Mouse (Mus musculus) intestine, embryonic 14.5 days (tissue): ENCODE results near the gene C330021F23Rik. TPM values are rescaled to one million over a fixed set of nuclear protein-coding genes. Genes with fewer than 3 reads are reported as not detected.

Experiments
- ATAC-seq: fragments of 200-750 bp; cut with Nextera tagmentation; replicated peaks from 2 replicates; pipeline ENCODE4 v1.8.0; 2017; ENCODE audit warnings: low read depth, moderate number of reproducible peaks, moderate TSS enrichment, moderate library complexity; ENCODE audit not compliant: low FRiP score, low TSS enrichment
- DNase-seq: peaks from one replicate; pipeline ENCODE4 v3.0.0-alpha.2; 2018; ENCODE audit warnings: low spot score
- H3K27ac ChIP-seq: fragments of 300-500 bp; sonication (generic); 2 replicates; pipeline ENCODE4 v1.5.1; 2014; ENCODE audit warnings: low read depth, mild to moderate bottlenecking, control low read depth
- H3K27me3 ChIP-seq: fragments of 300-500 bp; sonication (generic); replicated peaks from 2 replicates; pipeline ENCODE4 v1.6.1; 2014; ENCODE audit warnings: low read length, control low read depth; ENCODE audit not compliant: control insufficient read depth, insufficient read depth
- H3K36me3 ChIP-seq: fragments of 300-500 bp; sonication (generic); 2 replicates; pipeline ENCODE4 v1.6.1; 2014; ENCODE audit warnings: low read length, control low read depth; ENCODE audit not compliant: control insufficient read depth, insufficient read depth
- H3K4me1 ChIP-seq: fragments of 300-500 bp; sonication (generic); replicated peaks from 2 replicates; pipeline ENCODE4 v1.6.1; 2014; ENCODE audit warnings: low read length, control low read depth, mixed read lengths; ENCODE audit not compliant: control insufficient read depth, insufficient read depth
- H3K4me2 ChIP-seq: fragments of 300-500 bp; sonication (generic); 2 replicates; pipeline ENCODE4 v1.6.1; 2014; ENCODE audit warnings: low read length
- H3K4me3 ChIP-seq: fragments of 300-500 bp; sonication (generic); 2 replicates; pipeline ENCODE4 v1.5.1; 2014; ENCODE audit warnings: low read depth, low read length, control low read depth, mixed read lengths
- H3K9ac ChIP-seq: fragments of 300-500 bp; sonication (generic); 2 replicates; pipeline ENCODE4 v1.6.1; 2014; ENCODE audit warnings: mild to moderate bottlenecking, low read length
- H3K9me3 ChIP-seq: fragments of 300-500 bp; sonication (generic); 2 replicates; pipeline ENCODE4 v1.6.1; 2016; ENCODE audit warnings: low read length, control low read depth; ENCODE audit not compliant: control insufficient read depth
- WGBS: fragments of 180-500 bp; shearing (Covaris S2); extraction: QIAGEN DNeasy Blood & Tissue Kit; methylation state at CpG from one replicate; pipeline ENCODE4 v1.1.7; 2014; 5-methylcytosine and 5-hydroxymethylcytosine counted together
- polyA plus RNA-seq: library from polyadenylated mRNA; unstranded; fragments of >200 nt; fragmentation: Nextera tagmentation; extraction: Ambion mirVana; gene quantifications from 2 replicates; pipeline ENCODE4 v1.2.1, GENCODE M21; 2014

C330021F23Rik gene
- polyA plus RNA-seq, result 3.8 and 4.5 TPM in 2 replicates

DNA sequence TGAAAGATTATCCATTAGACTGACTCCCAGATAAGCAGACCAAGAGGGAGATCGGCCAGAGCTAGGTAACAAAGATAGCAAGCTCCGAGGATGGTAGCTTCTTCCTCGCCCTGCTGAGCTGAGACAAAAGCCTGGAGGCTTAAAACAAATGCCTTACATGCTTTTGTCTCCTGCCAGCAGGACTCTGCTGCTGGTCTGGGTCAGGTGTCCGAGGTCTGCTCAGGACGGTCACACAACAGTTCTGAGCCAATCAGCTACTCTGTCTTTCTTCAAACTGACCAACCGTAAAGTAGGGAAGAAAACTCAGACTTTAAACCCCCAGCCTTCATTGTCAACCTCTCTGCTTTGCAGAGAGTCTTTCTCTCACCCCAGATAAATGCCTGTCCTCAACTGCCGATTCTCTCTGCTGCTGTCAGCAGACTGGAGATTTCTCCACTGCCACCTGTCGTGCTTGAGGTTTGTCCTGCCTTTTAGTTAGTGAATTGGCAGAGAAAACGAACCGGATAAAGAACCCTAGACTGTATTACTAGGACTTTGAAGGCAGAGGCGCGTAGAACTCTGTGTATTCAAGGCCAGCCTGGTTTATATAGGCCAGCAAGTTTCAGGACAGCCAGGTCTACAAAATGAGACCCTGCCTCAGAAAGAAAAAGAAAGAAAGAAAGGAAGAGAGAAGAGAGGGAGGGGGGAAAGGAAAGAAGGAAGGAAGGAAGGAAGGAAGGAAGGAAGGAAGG lies at the start of gene C330021F23Rik:
C330021F23Rik (plus strand) TSS at position 350 of the 731 bp plus-strand sequence.
- ATAC-seq (peak; percentile 61), DNase-seq (peak; percentile 63)
- no peaks in the 10 kb centered on the region for H3K9me3 ChIP-seq
- H3K27me3 ChIP-seq, result no peaks in the 10 kb centered on the region
- 0 out of 2 replicates have a peak within 1 kb of the TSS, but pooled peaks have one; percentile 2 for H3K27ac ChIP-seq
- 4% methylated on average over 12 of the region's 12 CpGs for WGBS
- peak within 1 kb of the TSS; percentile 14 for H3K4me3 ChIP-seq
- H3K4me2 ChIP-seq, result peak within 1 kb of the TSS; percentile 39
- H3K4me1 ChIP-seq, result peaks cover 8% of the 10 kb centered on the region; the same call in 1 of the 2 replicates
- no peaks in the 10 kb centered on the region for H3K36me3 ChIP-seq
- peak within 1 kb of the TSS; percentile 12; the same call in 1 of the 2 replicates for H3K9ac ChIP-seq

DNA sequence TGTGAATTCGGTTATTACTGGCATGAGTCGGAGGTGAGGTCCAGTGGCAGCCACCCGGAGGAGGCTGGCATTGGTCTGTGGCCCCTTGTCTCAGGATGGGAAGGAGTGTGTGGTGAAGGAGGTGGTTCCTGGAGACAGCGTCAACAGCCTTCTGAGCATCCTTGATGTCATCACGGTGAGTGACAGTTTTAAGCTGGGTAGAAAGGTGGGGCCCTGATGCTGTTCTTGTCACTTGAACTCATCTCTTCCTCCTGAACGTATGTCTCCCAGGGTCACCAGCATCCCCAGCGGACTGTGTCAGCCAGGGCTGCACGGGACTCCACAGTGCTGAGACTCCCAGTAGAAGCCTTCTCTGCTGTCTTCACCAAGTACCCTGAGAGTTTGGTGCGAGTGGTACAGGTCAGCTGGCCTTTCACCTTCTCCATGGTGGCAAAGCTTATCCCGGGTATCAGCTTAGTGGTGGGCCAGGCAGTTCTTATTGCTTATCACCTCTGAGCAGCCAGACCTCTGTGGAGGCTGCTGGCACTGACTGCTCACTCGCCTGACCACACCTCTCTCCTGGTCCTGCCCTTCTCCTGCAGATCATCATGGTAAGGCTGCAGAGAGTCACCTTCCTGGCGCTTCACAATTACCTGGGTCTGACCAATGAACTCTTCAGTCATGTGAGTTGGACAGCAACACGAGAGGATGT lies 45.6 kb upstream of the C330021F23Rik start:
- Histone ChIP-seq H3K4me2 (no peak overlapping the region), H3K27ac (no peak overlapping the region), H3K27me3 (no peaks in the 10 kb centered on the region), H3K9ac (no peak overlapping the region), H3K9me3 (no peaks in the 10 kb centered on the region), H3K36me3 (peaks cover 30% of the 10 kb centered on the region), H3K4me3 (no peak overlapping the region), H3K4me1 (no peaks in the 10 kb centered on the region)
- 90% methylated on average over 13 of the region's 13 CpGs for WGBS
- ATAC-seq, result no peak
- no peak for DNase-seq

DNA sequence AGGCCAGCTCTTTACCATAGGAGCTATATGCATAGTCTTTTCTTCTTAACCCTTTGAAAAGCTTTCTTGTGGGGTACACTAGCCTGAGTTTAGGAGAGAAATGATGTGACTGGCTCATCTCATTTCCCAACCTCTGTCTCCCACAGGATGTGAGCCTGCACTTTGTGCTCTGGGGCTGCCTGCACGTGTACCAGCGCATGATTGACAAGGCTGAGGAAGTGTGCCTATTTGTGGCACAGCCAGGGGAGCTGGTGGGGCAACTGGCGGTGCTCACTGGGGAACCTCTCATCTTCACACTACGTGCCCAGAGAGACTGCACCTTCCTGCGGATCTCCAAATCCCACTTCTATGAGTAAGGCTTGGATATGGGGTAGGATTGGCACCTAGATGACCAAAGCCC lies 37.0 kb upstream of the C330021F23Rik start:
- no peak overlapping the region for H3K4me3 ChIP-seq
- ATAC-seq (no peak), DNase-seq (no peak)
- no peaks in the 10 kb centered on the region for H3K27me3 ChIP-seq
- no peaks in the 10 kb centered on the region for H3K4me1 ChIP-seq
- H3K9ac ChIP-seq, result no peak overlapping the region
- H3K27ac ChIP-seq, result no peak overlapping the region
- H3K9me3 ChIP-seq, result no peaks in the 10 kb centered on the region
- H3K4me2 ChIP-seq, result no peak overlapping the region
- 89% methylated on average over 5 of the region's 5 CpGs for WGBS
- peaks cover 35% of the 10 kb centered on the region for H3K36me3 ChIP-seq

DNA sequence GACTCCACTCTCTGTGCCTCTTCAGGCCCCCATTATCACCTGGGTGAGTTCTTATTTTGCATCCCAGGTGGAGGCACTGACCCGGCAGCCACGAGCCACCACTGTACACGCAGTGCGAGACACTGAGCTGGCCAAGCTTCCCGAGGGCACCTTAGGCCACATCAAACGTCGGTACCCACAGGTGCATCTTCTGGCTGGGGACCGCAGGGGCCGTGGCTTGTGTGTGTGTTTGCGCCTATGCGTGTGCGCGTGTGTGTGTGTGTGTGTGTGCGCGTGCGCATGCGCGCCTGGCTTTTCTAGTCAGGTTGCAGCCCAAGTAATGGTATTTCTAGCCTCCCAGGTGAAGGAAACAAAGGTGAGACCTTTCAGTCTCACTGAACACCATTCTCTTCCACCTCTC lies 35.9 kb upstream of the C330021F23Rik start:
- Histone ChIP-seq H3K9ac (no peak overlapping the region), H3K9me3 (no peaks in the 10 kb centered on the region), H3K4me2 (no peak overlapping the region), H3K4me3 (no peak overlapping the region), H3K36me3 (peaks cover 45% of the 10 kb centered on the region), H3K27ac (no peak overlapping the region), H3K27me3 (no peaks in the 10 kb centered on the region), H3K4me1 (no peaks in the 10 kb centered on the region)
- 92% methylated on average over 18 of the region's 18 CpGs for WGBS
- ATAC-seq (no peak), DNase-seq (no peak)

DNA sequence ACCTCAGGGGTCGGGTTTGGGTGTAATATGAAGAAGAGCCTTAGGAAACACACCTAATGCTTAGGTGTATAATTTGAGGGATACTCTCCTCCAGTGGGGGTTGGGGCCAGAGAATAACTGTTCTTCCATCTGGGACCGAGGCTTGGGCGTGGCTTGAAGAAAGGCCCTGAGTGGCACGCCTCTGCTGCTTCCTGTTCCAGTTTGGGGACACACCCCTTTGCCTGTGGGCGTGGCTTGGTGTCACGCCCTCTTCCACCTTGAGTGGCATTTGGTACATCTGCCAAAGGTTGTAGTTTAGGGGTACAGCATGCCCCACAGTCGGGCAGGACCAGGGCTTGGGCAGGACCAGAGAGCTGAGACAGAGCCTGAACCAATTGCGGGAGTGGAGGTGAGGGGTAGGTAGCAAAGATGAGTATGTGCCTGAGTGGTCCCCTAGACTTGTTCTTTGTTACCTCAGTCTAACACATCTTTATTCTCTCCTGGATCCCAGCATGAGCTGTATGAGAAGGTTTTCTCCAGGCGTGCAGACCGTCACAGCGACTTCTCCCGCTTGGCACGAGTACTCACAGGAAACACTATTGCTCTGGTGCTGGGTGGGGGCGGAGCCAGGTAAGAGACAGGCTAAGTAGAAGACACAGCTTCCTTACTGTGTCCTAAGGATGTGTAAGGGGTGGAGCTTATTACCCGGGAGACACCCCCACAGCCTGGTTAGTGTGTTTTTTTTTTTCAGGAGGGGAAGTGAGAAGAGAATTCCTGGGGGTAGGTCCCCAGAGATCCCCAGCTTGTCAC lies 31.5 kb upstream of the C330021F23Rik start:
- Histone ChIP-seq H3K36me3 (peaks cover 74% of the 10 kb centered on the region), H3K9me3 (no peaks in the 10 kb centered on the region), H3K27me3 (no peaks in the 10 kb centered on the region), H3K4me3 (no peak overlapping the region), H3K27ac (no peak overlapping the region), H3K4me2 (no peak overlapping the region), H3K9ac (no peak overlapping the region), H3K4me1 (no peaks in the 10 kb centered on the region)
- no peak; the same call in 1 of the 2 replicates for ATAC-seq
- 67% methylated on average over 15 of the region's 15 CpGs for WGBS
- no peak for DNase-seq

DNA sequence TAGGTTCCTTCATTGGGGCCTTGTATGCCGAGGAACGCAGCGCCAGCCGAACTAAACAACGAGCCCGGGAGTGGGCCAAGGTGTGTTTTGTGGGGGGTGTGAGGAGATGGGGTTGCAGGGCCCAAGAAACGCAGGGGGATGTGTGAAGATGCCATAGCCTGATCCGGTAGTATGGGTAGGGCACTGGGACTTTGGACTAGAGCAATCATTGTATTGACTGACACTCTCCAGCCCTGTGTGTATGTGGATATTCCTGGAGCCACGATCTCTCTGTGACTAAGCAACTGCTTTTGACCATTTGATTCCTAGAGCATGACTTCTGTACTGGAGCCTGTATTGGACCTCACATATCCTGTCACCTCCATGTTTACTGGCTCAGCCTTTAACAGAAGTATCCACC lies 30.9 kb upstream of the C330021F23Rik start:
- ATAC-seq (no peak), DNase-seq (peak; percentile 20)
- Histone ChIP-seq H3K36me3 (peaks cover 73% of the 10 kb centered on the region), H3K27me3 (no peaks in the 10 kb centered on the region), H3K4me3 (no peak overlapping the region), H3K27ac (no peak overlapping the region), H3K9me3 (no peaks in the 10 kb centered on the region), H3K4me2 (no peak overlapping the region), H3K9ac (no peak overlapping the region), H3K4me1 (no peaks in the 10 kb centered on the region)
- WGBS, result 91% methylated on average over 9 of the region's 9 CpGs

DNA sequence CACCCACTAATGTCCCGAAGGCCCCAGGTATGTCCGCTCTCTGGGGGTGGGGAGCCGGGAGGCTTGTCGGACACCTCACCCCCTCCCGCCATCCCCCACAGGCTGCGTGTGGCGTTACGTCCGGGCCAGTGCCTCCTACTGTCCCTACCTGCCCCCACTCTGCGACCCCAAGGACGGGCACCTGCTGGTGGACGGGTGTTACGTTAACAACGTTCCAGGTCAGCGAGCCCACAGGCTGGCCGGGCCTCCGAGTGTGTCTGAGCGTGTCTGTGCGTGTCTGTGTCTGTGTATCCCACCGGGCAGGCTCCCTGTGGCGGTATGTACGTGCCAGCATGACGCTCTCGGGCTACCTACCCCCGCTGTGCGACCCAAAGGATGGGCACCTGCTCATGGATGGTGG lies 30.1 kb upstream of the C330021F23Rik start:
- Histone ChIP-seq H3K36me3 (peaks cover 67% of the 10 kb centered on the region), H3K4me1 (no peaks in the 10 kb centered on the region), H3K27ac (no peak overlapping the region), H3K9ac (no peak overlapping the region), H3K4me3 (no peak overlapping the region), H3K4me2 (no peak overlapping the region), H3K9me3 (no peaks in the 10 kb centered on the region), H3K27me3 (no peaks in the 10 kb centered on the region)
- no peak for ATAC-seq
- no peak for DNase-seq
- WGBS, result 94% methylated on average over 26 of the region's 26 CpGs

DNA sequence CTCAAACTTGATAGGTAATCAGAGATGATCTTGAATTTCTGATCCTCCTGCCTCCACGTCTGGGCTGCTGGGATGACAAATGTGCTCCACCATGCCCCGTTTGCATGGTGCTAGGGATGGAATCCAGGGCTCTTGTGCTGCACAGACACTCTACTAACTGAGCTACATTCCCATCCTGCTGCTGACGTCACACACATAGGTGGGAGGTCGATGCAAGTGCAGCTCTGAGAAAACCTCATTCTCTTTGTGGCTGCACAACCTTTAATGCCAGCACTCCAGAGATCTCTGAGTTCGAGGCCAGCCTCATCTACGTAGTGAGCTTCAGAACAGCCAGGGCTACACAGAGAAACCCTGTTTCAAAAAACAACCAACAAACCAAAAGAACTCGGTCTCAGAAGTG lies 28.6 kb upstream of the C330021F23Rik start:
- DNase-seq, result no peak
- Histone ChIP-seq H3K9ac (no peak overlapping the region), H3K4me1 (no peaks in the 10 kb centered on the region), H3K4me2 (no peak overlapping the region), H3K4me3 (no peak overlapping the region), H3K36me3 (peaks cover 70% of the 10 kb centered on the region), H3K27me3 (no peaks in the 10 kb centered on the region), H3K9me3 (no peaks in the 10 kb centered on the region), H3K27ac (no peak overlapping the region)
- WGBS, result 85% methylated on average over 7 of the region's 7 CpGs
- no peak for ATAC-seq
